25 mouse cellular contexts compared by ENCODE assay signal in genomic region chr6:142379961-142380360, GRCm38 (mm10). TPM values are rescaled to one million over a fixed set of nuclear protein-coding genes. Genes with fewer than 3 reads are reported as not detected.
"Had no signal": no experiment of that assay in that cellular context is flagged by ENCODE, and none has a peak within 500 bp of the region (broad histone marks: within the 10 kb centered on the region; RNA-seq: fewer than 3 reads in every experiment).

No protein-coding gene starts in this region.

- H3K9ac ChIP-seq: limb, embryonic 13.5 days; liver, embryonic 12.5 days; liver, embryonic 15.5 days; midbrain, embryonic 12.5 days; midbrain, embryonic 15.5 days; neural tube, embryonic 12.5 days; neural tube, embryonic 15.5 days had no signal

- ATAC-seq: liver, embryonic 12.5 days; midbrain, embryonic 15.5 days had no signal

- H3K4me3 ChIP-seq: layer of hippocampus, adult 2 months; limb, embryonic 10.5 days; limb, embryonic 13.5 days; liver, embryonic 12.5 days; liver, embryonic 15.5 days; midbrain, embryonic 12.5 days; midbrain, embryonic 15.5 days; neural tube, embryonic 12.5 days; neural tube, embryonic 15.5 days had no signal

- H3K4me2 ChIP-seq: limb, embryonic 13.5 days; liver, embryonic 12.5 days; liver, embryonic 15.5 days; midbrain, embryonic 12.5 days; midbrain, embryonic 15.5 days; neural tube, embryonic 12.5 days; neural tube, embryonic 15.5 days had no signal

- H3K4me1 ChIP-seq: limb, embryonic 13.5 days; liver, embryonic 12.5 days; liver, embryonic 15.5 days; midbrain, embryonic 12.5 days; midbrain, embryonic 15.5 days; neural tube, embryonic 12.5 days had no signal

- H3K27ac ChIP-seq: kidney, postnatal 0 days; layer of hippocampus, adult 2 months; limb, embryonic 10.5 days; limb, embryonic 13.5 days; liver, embryonic 12.5 days; liver, embryonic 15.5 days; macrophage; midbrain, embryonic 12.5 days; midbrain, embryonic 15.5 days; neural tube, embryonic 12.5 days; neural tube, embryonic 15.5 days; stomach, postnatal 0 days had no signal

- H3K27me3 ChIP-seq: limb, embryonic 13.5 days; liver, embryonic 12.5 days; liver, embryonic 15.5 days; midbrain, embryonic 12.5 days; midbrain, embryonic 15.5 days; neural tube, embryonic 12.5 days; neural tube, embryonic 15.5 days had no signal

- DNase-seq: kidney, postnatal 25 days; layer of hippocampus, adult 9-11 months; liver; lung, adult 18-20 months; right cerebral cortex, adult 18-20 months; right cerebral cortex, postnatal 14 days; right cerebral cortex, postnatal 4 days; thymus, adult 2 months; thymus, postnatal 14 days; thymus, postnatal 4 days had no signal

- H3K9me3 ChIP-seq: limb, embryonic 10.5 days; limb, embryonic 13.5 days; liver, embryonic 12.5 days; liver, embryonic 15.5 days; midbrain, embryonic 12.5 days; midbrain, embryonic 15.5 days; neural tube, embryonic 12.5 days; neural tube, embryonic 15.5 days had no signal

RNA-seq across cellular contexts. Expression of gene Spx, which starts 33.3 kb away (rescaled TPM):
- polyA plus RNA-seq: macrophage had no signal

RNA-seq across cellular contexts. Expression of gene Slco1a5, which starts 57.2 kb away (rescaled TPM):
- total RNA-seq: layer of hippocampus, adult 2 months; layer of hippocampus, postnatal 25 days; left cerebral cortex, adult 18-20 months had no signal
- polyA plus RNA-seq: large intestine, adult 2 months; limb, embryonic 13.5 days; liver, embryonic 12.5 days; liver, embryonic 15.5 days; macrophage had no signal
